Mouse (Mus musculus) central nervous system, embryonic 14 days (tissue): ENCODE measurements around the gene Kdelc1. TPM values are rescaled to one million over a fixed set of nuclear protein-coding genes. Genes with fewer than 3 reads are reported as not detected.

Source experiments
- polyA plus RNA-seq: library from polyadenylated mRNA; depleted of rRNA; stranded (reverse); fragments of >200 nt; gene quantifications from 2 replicates; pipeline ENCODE4 v1.2.3, GENCODE M21; 2012; rRNA removed

The Kdelc1 gene
- polyA plus RNA-seq = 38.1 and 38.9 TPM in 2 replicates

DNA sequence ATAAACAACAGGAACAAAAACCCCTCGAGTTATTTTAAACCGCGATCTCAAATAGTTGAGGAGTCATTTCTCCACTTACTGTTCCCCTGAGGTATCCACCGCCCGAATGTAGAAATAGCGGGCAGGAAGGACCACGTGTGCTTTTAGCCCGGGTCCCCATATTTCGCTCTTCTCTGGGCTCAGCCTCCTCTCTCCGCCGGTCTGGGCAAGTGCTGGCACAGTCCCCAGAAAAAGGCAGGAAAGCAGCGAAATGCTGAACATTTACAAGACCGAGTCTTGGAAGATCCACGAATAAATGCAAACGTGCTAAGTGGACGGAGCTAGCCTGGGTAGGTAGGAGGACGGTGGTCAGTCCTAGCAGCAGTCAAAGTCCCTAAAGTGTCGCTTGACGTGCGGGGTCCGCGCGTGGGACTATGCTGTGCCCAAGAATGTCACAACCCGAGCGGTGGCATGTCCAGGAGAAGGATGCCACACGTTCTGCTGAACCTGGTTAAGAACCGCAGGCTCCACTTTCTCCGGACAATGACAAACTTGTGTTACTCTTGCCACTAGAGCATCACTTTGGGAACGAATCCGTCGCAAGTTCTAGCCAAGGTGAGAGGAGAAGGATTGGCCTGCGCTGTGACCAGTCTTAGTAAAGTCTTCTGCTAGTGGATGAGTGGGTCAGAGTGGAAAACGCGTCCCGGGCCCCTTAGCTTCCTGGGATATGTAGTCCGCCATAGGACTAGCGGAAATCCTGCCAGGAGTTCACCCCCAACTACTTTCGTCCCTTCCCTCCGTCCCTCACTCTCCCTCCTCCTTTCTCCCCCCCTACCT, at the start of gene Kdelc1, which contains the start of gene Bivm:
Gene Kdelc1 (minus strand): TSS at position 570 of the 816 bp plus-strand sequence.
Gene Bivm (plus strand): TSS at position 719 of the 816 bp plus-strand sequence.

DNA sequence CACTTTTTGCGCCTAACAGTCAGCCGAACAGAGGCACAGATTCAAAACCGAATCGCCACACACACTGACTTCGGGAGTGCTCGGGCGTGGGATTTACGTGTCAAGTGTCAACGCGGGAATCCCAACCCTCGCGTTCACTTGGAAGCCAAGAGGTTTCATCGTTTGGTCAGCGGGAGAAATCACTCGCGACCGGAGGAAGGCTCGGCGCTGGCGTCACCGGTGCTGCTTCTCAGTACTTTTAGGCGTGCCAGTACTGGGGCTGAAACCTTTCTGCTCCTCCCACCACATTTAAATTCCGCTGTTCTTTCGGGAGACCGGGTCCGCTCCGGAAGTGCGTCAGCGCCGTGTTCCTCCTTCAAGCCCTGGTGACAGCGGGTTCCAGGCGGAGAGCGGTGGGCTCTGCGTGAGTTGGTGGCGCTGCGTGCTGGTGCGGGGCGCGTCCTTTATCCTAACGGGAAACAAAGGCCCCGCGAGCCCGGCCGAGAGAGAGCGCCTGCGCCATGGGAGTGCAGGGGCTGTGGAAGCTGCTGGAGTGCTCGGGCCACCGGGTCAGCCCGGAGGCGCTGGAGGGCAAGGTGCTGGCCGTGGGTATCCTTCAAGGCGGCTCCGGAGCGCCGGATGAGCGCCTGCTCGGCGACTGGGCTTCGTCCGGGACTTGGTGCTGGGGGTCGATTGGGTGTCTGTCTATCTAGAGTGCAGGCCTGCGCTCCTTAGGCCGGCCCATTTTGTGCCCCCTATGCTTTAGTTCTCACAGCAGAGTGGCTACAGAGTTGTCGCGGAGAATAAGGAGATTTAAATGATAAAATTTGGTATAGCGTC, 29.2 kb upstream of the Kdelc1 start, which contains the start of gene Ercc5:
Gene Ercc5 (plus strand): TSS at position 182 of the 819 bp plus-strand sequence.

DNA sequence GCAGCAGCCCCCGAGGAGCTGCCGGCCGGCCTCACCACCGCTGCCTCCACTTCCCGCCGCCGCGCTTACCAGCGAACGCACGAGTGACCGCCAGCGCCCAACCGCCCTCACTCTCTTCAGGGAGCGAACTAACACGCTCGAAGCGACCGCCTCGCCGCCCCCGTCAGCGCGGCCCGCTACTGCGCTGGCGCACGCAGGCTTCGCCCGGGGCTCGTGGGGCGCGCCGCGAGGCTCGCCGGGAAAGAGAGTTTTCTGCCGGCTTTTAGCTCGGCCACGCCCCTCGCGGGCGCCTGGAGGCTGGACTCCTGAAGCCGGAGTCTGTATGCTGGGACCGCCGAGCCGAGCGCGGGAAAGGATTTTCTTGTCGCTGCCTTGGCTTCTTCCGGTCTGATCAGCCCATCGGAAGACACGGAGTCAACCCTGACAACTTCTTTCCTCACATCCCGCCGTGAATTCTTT, 16.3 kb downstream of the Kdelc1 start, which contains the start of gene Tex30:
Gene Tex30 (minus strand): TSS at position 183 of the 459 bp plus-strand sequence.

DNA sequence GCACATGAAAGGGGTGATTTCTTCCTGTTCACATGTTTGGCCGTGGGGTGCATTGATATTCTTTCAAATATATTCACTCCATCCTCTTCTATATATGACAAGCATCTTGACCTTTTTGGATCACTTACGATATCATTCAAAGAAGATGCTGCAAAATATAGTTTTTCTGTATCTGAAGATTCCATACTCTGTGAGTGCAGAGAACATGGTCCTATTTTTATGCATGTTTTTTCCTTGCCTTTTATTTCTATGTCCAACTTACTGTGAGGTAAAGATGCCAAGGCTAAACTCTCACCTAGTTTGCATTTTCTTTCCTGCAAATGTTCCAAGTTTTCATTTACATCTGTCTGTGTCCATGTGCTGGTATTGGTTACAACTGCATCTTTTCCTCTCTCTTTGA, 56.8 kb downstream of the Kdelc1 start, which contains the start of gene Gm8251:
Gene Gm8251 (minus strand): TSS at position 101 of the 400 bp plus-strand sequence.

Other genes with a start within 250 kb of the Kdelc1 start
- 27.8 and 28.5 TPM in 2 replicates for gene Tpp2, start 185.2 kb downstream of the Kdelc1 start, polyA plus RNA-seq
- 1.1 and 1.5 TPM in 2 replicates for gene Mettl21c, start 98.8 kb downstream of the Kdelc1 start, polyA plus RNA-seq
- 0.21 and 0.22 TPM in 2 replicates for gene Gm8251, start 56.9 kb downstream of the Kdelc1 start, polyA plus RNA-seq
- gene Tex30, start 16.4 kb downstream of the Kdelc1 start, polyA plus RNA-seq = 25.9 and 35.5 TPM in 2 replicates
- gene Bivm, start 149 bp upstream of the Kdelc1 start, polyA plus RNA-seq = 18.7 and 21.7 TPM in 2 replicates
- gene Ercc5, start 28.9 kb upstream of the Kdelc1 start, polyA plus RNA-seq = 33.2 and 35.7 TPM in 2 replicates
- not detected in 2 replicates for gene Mettl21e, start 100.2 kb upstream of the Kdelc1 start, polyA plus RNA-seq